Mouse (Mus musculus): ENCODE data around the gene 1700021F05Rik. TPM values are rescaled to one million over a fixed set of nuclear protein-coding genes. Genes with fewer than 3 reads are reported as not detected.
A peak's percentile ranks its signal among the peaks of the same experiment; 100 is the strongest.
"Not testable (repeated sequence)": the region's sequence is repeated elsewhere in the genome, so short reads cannot be mapped to it uniquely, and the experiment has no call there.

The 1700021F05Rik gene
- polyA plus RNA-seq, 1 experiment from 2014 or later, result 69.5 TPM

GRCm38 (mm10) chr10:43537652-43538051 lies 3.1 kb downstream of the 1700021F05Rik start:
- H3K9ac ChIP-seq (replicated peaks), result no peak overlapping the region
- peaks cover 23% of the 10 kb centered on the region for H3K4me1 ChIP-seq
- 96% methylated on average over 7 of the region's 7 CpGs for WGBS
- no peaks in the 10 kb centered on the region for H3K27me3 ChIP-seq (replicated peaks)
- no peak overlapping the region for H3K4me3 ChIP-seq (replicated peaks)
- H3K27ac ChIP-seq (replicated peaks), result no peak overlapping the region
- ATAC-seq (ENCODE audit: low FRiP score), result no peak
- no peak overlapping the region for H3K4me2 ChIP-seq
- peaks cover 14% of the 10 kb centered on the region for H3K36me3 ChIP-seq
- H3K9me3 ChIP-seq (replicated peaks), result no peaks in the 10 kb centered on the region

DNA sequence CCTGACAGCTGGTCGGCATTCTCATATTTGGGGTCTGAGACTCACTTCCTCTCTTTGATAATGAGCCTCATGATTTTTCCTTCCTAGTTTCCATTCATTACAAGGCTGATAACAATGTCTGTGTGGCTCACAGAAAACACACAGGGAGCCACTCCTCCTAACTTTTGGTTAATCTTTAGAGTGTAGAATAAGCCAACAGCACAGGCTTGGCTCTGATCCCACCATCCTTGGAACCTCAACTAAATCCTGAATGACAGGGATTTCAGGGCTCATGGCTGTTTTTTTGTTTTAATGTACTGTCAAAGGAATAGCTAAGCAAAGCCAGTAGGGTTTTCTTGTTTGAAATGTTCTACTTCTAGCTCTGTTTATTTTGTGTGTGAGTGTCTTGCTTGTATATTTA lies 6.4 kb downstream of the 1700021F05Rik start:
- no peak overlapping the region for H3K9ac ChIP-seq (replicated peaks)
- H3K4me3 ChIP-seq (replicated peaks), result no peak overlapping the region
- 87% methylated on average over 1 of the region's 1 CpGs for WGBS
- peaks cover 46% of the 10 kb centered on the region for H3K36me3 ChIP-seq
- no peaks in the 10 kb centered on the region for H3K9me3 ChIP-seq (replicated peaks)
- no peak overlapping the region for H3K4me2 ChIP-seq
- no peaks in the 10 kb centered on the region for H3K27me3 ChIP-seq (replicated peaks)
- no peak overlapping the region for H3K27ac ChIP-seq (replicated peaks)
- no peak for ATAC-seq (ENCODE audit: low FRiP score)
- H3K4me1 ChIP-seq, result peaks cover 9% of the 10 kb centered on the region

DNA sequence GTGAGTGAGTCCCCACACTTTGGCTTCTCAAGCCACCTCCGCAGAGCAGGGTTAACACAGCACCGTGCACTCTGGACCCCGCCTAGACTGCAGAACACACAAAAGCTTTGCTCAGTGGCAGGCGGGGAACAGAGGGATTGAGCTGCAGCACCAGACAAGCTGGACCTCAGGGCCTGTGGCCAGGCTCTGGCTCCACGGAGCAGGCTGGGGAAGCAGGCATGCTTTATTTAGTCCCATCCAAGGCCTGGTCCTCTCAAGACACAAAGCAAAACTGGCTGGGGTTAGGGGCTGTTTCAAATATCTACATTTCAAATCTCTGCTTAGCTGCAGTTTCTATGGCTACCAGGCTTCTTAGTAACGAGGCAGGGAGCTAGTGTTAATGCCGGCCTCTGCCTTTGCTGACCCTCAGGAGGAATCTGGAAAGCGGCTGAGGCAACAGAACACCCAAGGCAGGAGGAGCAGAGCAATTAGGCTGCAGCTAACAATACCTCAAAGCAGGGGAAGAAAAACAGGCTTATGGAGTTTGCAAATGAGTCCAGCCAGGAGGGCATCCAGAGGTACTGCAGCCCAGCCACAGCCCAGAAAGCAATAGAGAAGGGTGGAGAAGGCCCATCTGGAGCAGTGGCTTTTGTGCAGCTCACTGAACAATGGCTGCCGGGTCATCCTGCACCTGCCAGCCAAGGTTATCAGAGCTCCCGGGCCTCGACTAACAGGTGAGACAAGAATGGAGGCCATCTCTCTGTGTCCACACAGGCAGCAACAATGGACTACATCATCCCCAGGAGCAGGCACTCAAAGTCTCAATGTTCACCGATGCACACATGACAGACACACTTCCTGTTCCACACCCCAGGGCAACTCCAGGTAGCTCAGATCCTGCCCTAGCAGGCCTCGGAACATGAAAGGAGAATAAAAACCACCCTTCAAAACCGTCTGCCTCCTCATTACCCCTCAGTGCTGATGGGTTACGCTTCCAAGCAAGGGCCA lies 13.2 kb downstream of the 1700021F05Rik start:
- Histone ChIP-seq H3K36me3 (peaks cover 47% of the 10 kb centered on the region), H3K4me1 (peaks cover 13% of the 10 kb centered on the region), H3K9ac (replicated peaks) (peak overlapping the region; percentile 5; the same call in 1 of the 2 replicates), H3K4me3 (replicated peaks) (no peak overlapping the region), H3K27ac (replicated peaks) (peak overlapping the region; percentile 76), H3K9me3 (replicated peaks) (no peaks in the 10 kb centered on the region), H3K27me3 (replicated peaks) (no peaks in the 10 kb centered on the region), H3K4me2 (no peak overlapping the region)
- ATAC-seq (ENCODE audit: low FRiP score), result peak; percentile 71
- 27% methylated on average over 15 of the region's 15 CpGs for WGBS

- WGBS, result 91% methylated on average over 10 of the region's 10 CpGs
Observed at GRCm38 (mm10) chr10:43523931-43524330, 16.9 kb downstream of the 1700021F05Rik start, which contains the start of gene Gm9803. Gene Gm9803, plus strand, starts transcription at chr10:43524084.

DNA sequence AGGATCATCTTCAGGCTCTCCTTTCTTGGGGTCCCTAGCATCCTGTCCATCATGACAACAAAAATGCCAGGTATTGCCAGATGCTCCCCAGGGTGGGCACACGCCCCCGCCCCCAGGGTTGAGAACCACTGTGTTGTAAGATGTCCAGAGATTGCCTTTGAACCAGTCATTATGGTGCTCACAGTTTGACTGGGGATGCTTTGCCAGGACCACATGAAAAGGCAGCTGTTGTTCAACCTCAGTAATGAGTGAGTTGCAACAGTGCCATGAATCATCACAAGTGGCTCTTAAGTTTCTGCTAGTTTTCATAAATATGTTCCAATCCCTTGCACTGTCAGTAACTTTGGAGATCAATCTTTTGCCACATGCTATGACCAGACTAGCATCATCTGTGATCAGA lies 20.8 kb downstream of the 1700021F05Rik start:
- no peak overlapping the region for H3K4me2 ChIP-seq
- peaks cover 7% of the 10 kb centered on the region; the same call in 1 of the 2 replicates for H3K4me1 ChIP-seq
- no peaks in the 10 kb centered on the region for H3K36me3 ChIP-seq
- H3K9ac ChIP-seq (replicated peaks), result no peak overlapping the region
- no peak overlapping the region for H3K4me3 ChIP-seq (replicated peaks)
- ATAC-seq (ENCODE audit: low FRiP score), result no peak
- no peak overlapping the region for H3K27ac ChIP-seq (replicated peaks)
- H3K27me3 ChIP-seq (replicated peaks), result no peaks in the 10 kb centered on the region
- 98% methylated on average over 2 of the region's 2 CpGs for WGBS
- H3K9me3 ChIP-seq (replicated peaks), result no peaks in the 10 kb centered on the region

More at GRCm38 (mm10) chr10:43523931-43524330, 16.9 kb downstream of the 1700021F05Rik start, which contains the start of gene Gm9803:
- H3K27me3 ChIP-seq (replicated peaks); H3K9me3 ChIP-seq (replicated peaks); H3K4me3 ChIP-seq (replicated peaks); H3K27ac ChIP-seq (replicated peaks); ATAC-seq (ENCODE audit: low FRiP score); H3K4me2 ChIP-seq; H3K9ac ChIP-seq (replicated peaks): not testable (repeated sequence)
- Histone ChIP-seq H3K4me1 (peaks cover 13% of the 10 kb centered on the region), H3K36me3 (peaks cover 15% of the 10 kb centered on the region)

- 60% methylated on average over 12 of the region's 13 CpGs for WGBS
- Histone ChIP-seq H3K9me3 (replicated peaks) (no peaks in the 10 kb centered on the region), H3K9ac (replicated peaks) (no peak overlapping the region), H3K4me1 (peaks cover 7% of the 10 kb centered on the region; the same call in 1 of the 2 replicates), H3K36me3 (peaks cover 5% of the 10 kb centered on the region; the same call in 1 of the 2 replicates), H3K27ac (replicated peaks) (no peak overlapping the region), H3K4me2 (no peak overlapping the region), H3K4me3 (replicated peaks) (no peak overlapping the region), H3K27me3 (replicated peaks) (no peaks in the 10 kb centered on the region)
- ATAC-seq (ENCODE audit: low FRiP score), result no peak
Observed at GRCm38 (mm10) chr10:43518368-43518767, 22.4 kb downstream of the 1700021F05Rik start.

DNA sequence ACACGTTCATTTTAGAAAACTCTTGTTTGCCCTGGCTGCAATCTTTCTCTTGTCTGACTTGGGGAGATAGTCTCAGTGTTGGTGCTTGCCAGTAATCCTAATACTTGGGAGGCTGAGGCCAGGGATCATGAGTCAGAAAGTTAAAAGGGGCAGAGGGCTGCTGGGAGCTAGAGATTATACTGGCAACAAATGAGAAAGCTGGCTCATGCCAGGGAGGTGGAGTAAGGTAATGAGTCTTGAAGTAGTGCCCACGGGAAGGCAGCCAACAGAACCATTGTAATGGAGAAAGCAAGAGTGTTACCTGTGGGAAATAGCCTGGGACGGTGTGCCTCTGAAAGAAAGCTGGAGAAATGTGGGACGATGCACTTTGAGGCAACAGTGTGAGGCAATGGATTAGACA lies 23.0 kb downstream of the 1700021F05Rik start:
- Histone ChIP-seq H3K9ac (replicated peaks) (no peak overlapping the region), H3K27me3 (replicated peaks) (no peaks in the 10 kb centered on the region), H3K4me1 (peaks cover 7% of the 10 kb centered on the region; the same call in 1 of the 2 replicates), H3K4me3 (replicated peaks) (no peak overlapping the region), H3K9me3 (replicated peaks) (no peaks in the 10 kb centered on the region), H3K36me3 (peaks cover 5% of the 10 kb centered on the region; the same call in 1 of the 2 replicates), H3K4me2 (no peak overlapping the region), H3K27ac (replicated peaks) (peak overlapping the region; percentile 45; the same call in 1 of the 2 replicates)
- 53% methylated on average over 4 of the region's 4 CpGs for WGBS
- 0 out of 2 replicates have a peak, but pooled peaks have one; percentile 16 for ATAC-seq (ENCODE audit: low FRiP score)

GRCm38 (mm10) chr10:43516992-43517660 lies 23.7 kb downstream of the 1700021F05Rik start:
- Histone ChIP-seq H3K36me3 (peaks cover 9% of the 10 kb centered on the region), H3K27ac (replicated peaks) (peak overlapping the region; percentile 45), H3K4me2 (no peak overlapping the region), H3K27me3 (replicated peaks) (no peaks in the 10 kb centered on the region), H3K4me1 (peaks cover 7% of the 10 kb centered on the region; the same call in 1 of the 2 replicates), H3K9ac (replicated peaks) (no peak overlapping the region), H3K4me3 (replicated peaks) (no peak overlapping the region), H3K9me3 (replicated peaks) (no peaks in the 10 kb centered on the region)
- ATAC-seq (ENCODE audit: low FRiP score), result no peak
- WGBS, result 79% methylated on average over 6 of the region's 6 CpGs

- Histone ChIP-seq H3K4me3 (replicated peaks) (no peak overlapping the region), H3K9ac (replicated peaks) (no peak overlapping the region), H3K27me3 (replicated peaks) (no peaks in the 10 kb centered on the region), H3K36me3 (peaks cover 37% of the 10 kb centered on the region), H3K27ac (replicated peaks) (no peak overlapping the region), H3K9me3 (replicated peaks) (no peaks in the 10 kb centered on the region), H3K4me1 (peaks cover 5% of the 10 kb centered on the region; the same call in 1 of the 2 replicates), H3K4me2 (no peak overlapping the region)
- ATAC-seq (ENCODE audit: low FRiP score), result no peak
- WGBS, result 93% methylated on average over 10 of the region's 10 CpGs
Observed at GRCm38 (mm10) chr10:43512976-43513375, 27.8 kb downstream of the 1700021F05Rik start.

GRCm38 (mm10) chr10:43509228-43509627 lies 31.6 kb downstream of the 1700021F05Rik start:
- ATAC-seq (ENCODE audit: low FRiP score), result no peak
- H3K36me3 ChIP-seq, result peaks cover 37% of the 10 kb centered on the region
- H3K4me2 ChIP-seq, result no peak overlapping the region
- no peak overlapping the region for H3K9ac ChIP-seq (replicated peaks)
- WGBS, result 95% methylated on average over 7 of the region's 7 CpGs
- no peaks in the 10 kb centered on the region for H3K27me3 ChIP-seq (replicated peaks)
- no peak overlapping the region for H3K4me3 ChIP-seq (replicated peaks)
- H3K9me3 ChIP-seq (replicated peaks), result no peaks in the 10 kb centered on the region
- H3K27ac ChIP-seq (replicated peaks), result no peak overlapping the region
- H3K4me1 ChIP-seq, result no peaks in the 10 kb centered on the region

DNA sequence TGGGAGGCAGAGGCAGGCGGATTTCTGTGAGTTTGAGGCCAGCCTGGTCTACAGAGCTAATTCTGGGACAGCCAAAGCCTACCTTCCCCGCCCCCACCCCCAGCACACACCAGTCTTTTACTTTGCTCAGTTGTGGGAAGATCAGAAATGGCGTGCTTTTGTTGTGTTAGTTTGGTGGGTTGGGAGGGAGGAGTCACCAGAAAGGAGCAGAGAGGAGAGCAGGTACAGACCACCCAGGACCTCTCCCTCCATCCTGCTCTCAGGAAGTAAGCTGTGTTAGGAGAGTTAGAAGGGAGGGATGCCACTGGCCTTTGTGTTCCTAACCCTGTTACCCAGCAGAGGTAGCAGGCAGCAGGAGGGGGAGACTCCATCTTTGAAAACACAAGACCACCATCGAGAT lies 33.7 kb downstream of the 1700021F05Rik start:
- no peaks in the 10 kb centered on the region for H3K27me3 ChIP-seq (replicated peaks)
- H3K4me2 ChIP-seq, result no peak overlapping the region
- ATAC-seq (ENCODE audit: low FRiP score), result no peak
- no peaks in the 10 kb centered on the region for H3K4me1 ChIP-seq
- H3K4me3 ChIP-seq (replicated peaks), result no peak overlapping the region
- WGBS, result 79% methylated on average over 4 of the region's 4 CpGs
- peaks cover 27% of the 10 kb centered on the region for H3K36me3 ChIP-seq
- H3K9ac ChIP-seq (replicated peaks), result no peak overlapping the region
- no peaks in the 10 kb centered on the region for H3K9me3 ChIP-seq (replicated peaks)
- H3K27ac ChIP-seq (replicated peaks), result no peak overlapping the region
